Mouse (Mus musculus) embryonic facial prominence, embryonic 12.5 days (tissue): ENCODE results near the gene Syt2. TPM values are rescaled to one million over a fixed set of nuclear protein-coding genes. Genes with fewer than 3 reads are reported as not detected.

ENCODE experiments used
- ATAC-seq: fragments of 200-750 bp; cut with Nextera tagmentation; 2 replicates; pipeline ENCODE4 v1.8.0; 2017; ENCODE audit not compliant: insufficient number of reproducible peaks, insufficient read depth, low FRiP score, low TSS enrichment
- H3K27ac ChIP-seq: fragments of 300-500 bp; sonication (generic); 2 replicates; pipeline ENCODE4 v1.5.1; 2016; ENCODE audit warnings: mild to moderate bottlenecking
- H3K27me3 ChIP-seq: fragments of 300-500 bp; sonication (generic); 2 replicates; pipeline ENCODE4 v1.6.1; 2016; ENCODE audit warnings: mild to moderate bottlenecking, moderate library complexity
- H3K36me3 ChIP-seq: fragments of 300-500 bp; sonication (generic); 2 replicates; pipeline ENCODE4 v1.6.1; 2016; ENCODE audit warnings: mild to moderate bottlenecking
- H3K4me1 ChIP-seq: fragments of 300-500 bp; sonication (generic); 2 replicates; pipeline ENCODE4 v1.6.1; 2016
- H3K4me2 ChIP-seq: fragments of 300-500 bp; sonication (generic); replicated peaks from 2 replicates; pipeline ENCODE4 v1.6.1; 2016; ENCODE audit warnings: mild to moderate bottlenecking, moderate library complexity
- H3K4me3 ChIP-seq: fragments of 300-500 bp; sonication (generic); 2 replicates; pipeline ENCODE4 v1.5.1; 2016; ENCODE audit warnings: mild to moderate bottlenecking
- H3K9ac ChIP-seq: fragments of 300-500 bp; sonication (generic); 2 replicates; pipeline ENCODE4 v1.6.1; 2016; ENCODE audit warnings: mild to moderate bottlenecking, moderate library complexity
- H3K9me3 ChIP-seq: fragments of 300-500 bp; sonication (generic); 2 replicates; pipeline ENCODE4 v1.6.1; 2016; ENCODE audit warnings: mild to moderate bottlenecking, moderate library complexity
- WGBS: fragments of 180-500 bp; shearing (Covaris S2); methylation state at CpG from one replicate; pipeline ENCODE4 v1.1.7; 2016; 5-methylcytosine and 5-hydroxymethylcytosine counted together
- polyA plus RNA-seq: library from polyadenylated mRNA; unstranded; fragments of >200 nt; fragmentation: Nextera tagmentation; extraction: Ambion mirVana; gene quantifications from 2 replicates; pipeline ENCODE4 v1.2.1, GENCODE M21; 2016

Syt2 gene
- polyA plus RNA-seq, 1 experiment from 2014 or later, result 2.4 TPM

GRCm38 (mm10) chr1:134696302-134696701, 49.8 kb downstream of the Syt2 start:
- no peaks in the 10 kb centered on the region for H3K9me3 ChIP-seq
- 73% methylated on average over 2 of the region's 2 CpGs for WGBS
- ATAC-seq, result no peak
- H3K27me3 ChIP-seq, result peaks cover 8% of the 10 kb centered on the region
- H3K4me1 ChIP-seq, result 0 out of 2 replicates have a peak, but pooled peaks cover 6% of the 10 kb centered on the region
- no peak overlapping the region for H3K4me2 ChIP-seq
- no peaks in the 10 kb centered on the region for H3K36me3 ChIP-seq
- H3K4me3 ChIP-seq, result no peak overlapping the region
- H3K9ac ChIP-seq, result no peak overlapping the region
- H3K27ac ChIP-seq, result no peak overlapping the region

GRCm38 (mm10) chr1:134697073-134697472, 50.6 kb downstream of the Syt2 start:
- 84% methylated on average over 4 of the region's 4 CpGs for WGBS
- H3K36me3 ChIP-seq, result no peaks in the 10 kb centered on the region
- no peak for ATAC-seq

GRCm38 (mm10) chr1:134697522-134698250, 51.2 kb downstream of the Syt2 start:
- no peak for ATAC-seq
- H3K4me2 ChIP-seq, result no peak overlapping the region
- no peak overlapping the region for H3K4me3 ChIP-seq
- H3K9ac ChIP-seq, result no peak overlapping the region
- H3K9me3 ChIP-seq, result no peaks in the 10 kb centered on the region
- no peak overlapping the region for H3K27ac ChIP-seq
- H3K27me3 ChIP-seq, result peaks cover 8% of the 10 kb centered on the region
- WGBS, result 86% methylated on average over 17 of the region's 17 CpGs
- H3K4me1 ChIP-seq, result 0 out of 2 replicates have a peak, but pooled peaks cover 6% of the 10 kb centered on the region
- no peaks in the 10 kb centered on the region for H3K36me3 ChIP-seq

More at GRCm38 (mm10) chr1:134697073-134697472, 50.6 kb downstream of the Syt2 start:
- Histone ChIP-seq H3K4me1 (0 out of 2 replicates have a peak, but pooled peaks cover 6% of the 10 kb centered on the region), H3K27ac (no peak overlapping the region), H3K4me3 (no peak overlapping the region), H3K27me3 (peaks cover 8% of the 10 kb centered on the region), H3K9me3 (no peaks in the 10 kb centered on the region), H3K9ac (no peak overlapping the region), H3K4me2 (no peak overlapping the region)

DNA sequence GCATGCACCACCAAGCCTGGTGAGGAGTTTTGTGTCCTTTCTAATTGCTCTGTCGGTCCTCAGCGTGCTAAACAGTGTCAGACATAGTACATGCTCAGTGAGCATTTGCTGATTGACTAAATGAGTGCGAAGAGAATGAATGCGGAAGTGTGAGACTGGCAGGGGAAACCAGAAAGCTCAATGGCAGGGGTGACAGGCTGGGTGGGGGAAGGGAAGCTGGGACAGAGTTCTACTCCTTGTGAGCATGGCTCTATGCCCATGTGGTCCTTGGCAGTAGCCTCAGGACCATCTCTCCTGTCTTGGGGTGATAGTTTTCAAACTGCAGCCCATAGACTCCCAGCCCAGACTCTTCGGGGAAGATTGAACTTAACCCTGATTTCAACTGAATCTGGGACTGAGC, 52.0 kb downstream of the Syt2 start:
- no peak for ATAC-seq
- H3K4me1 ChIP-seq, result 0 out of 2 replicates have a peak, but pooled peaks cover 6% of the 10 kb centered on the region
- H3K9me3 ChIP-seq, result no peaks in the 10 kb centered on the region
- peaks cover 8% of the 10 kb centered on the region for H3K27me3 ChIP-seq
- no peak overlapping the region for H3K4me3 ChIP-seq
- H3K4me2 ChIP-seq, result no peak overlapping the region
- H3K36me3 ChIP-seq, result no peaks in the 10 kb centered on the region
- no peak overlapping the region for H3K27ac ChIP-seq
- WGBS, result 75% methylated on average over 5 of the region's 5 CpGs
- no peak overlapping the region for H3K9ac ChIP-seq

GRCm38 (mm10) chr1:134699390-134699789, 52.9 kb downstream of the Syt2 start:
- H3K9ac ChIP-seq, result no peak overlapping the region
- H3K36me3 ChIP-seq, result no peaks in the 10 kb centered on the region
- ATAC-seq, result no peak
- no peak overlapping the region for H3K4me2 ChIP-seq
- WGBS, result 55% methylated on average over 9 of the region's 9 CpGs
- H3K9me3 ChIP-seq, result no peaks in the 10 kb centered on the region
- H3K27me3 ChIP-seq, result peaks cover 8% of the 10 kb centered on the region
- no peak overlapping the region for H3K4me3 ChIP-seq
- 0 out of 2 replicates have a peak, but pooled peaks cover 6% of the 10 kb centered on the region for H3K4me1 ChIP-seq
- no peak overlapping the region for H3K27ac ChIP-seq

DNA sequence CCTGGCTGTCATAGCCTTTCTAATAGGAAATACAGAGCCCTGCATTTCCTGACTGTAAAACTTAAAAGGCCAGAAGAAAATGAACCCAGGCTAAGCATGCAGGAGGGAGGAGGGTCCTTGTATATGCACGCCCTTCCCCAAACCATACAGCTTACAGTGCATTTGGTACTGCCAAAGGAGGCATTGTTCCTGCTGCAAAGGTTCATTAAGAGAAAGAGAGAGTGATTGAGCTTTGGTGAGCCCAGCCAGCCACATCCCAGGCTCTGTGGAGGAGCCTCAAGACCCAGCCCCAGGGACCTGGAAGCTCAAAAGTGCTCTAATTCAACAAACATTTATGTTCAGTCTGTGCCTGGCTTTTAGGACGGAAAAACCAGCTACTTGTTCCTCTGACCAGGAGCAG, 53.7 kb downstream of the Syt2 start:
- 33% methylated on average over 2 of the region's 2 CpGs for WGBS
- Histone ChIP-seq H3K9me3 (no peaks in the 10 kb centered on the region), H3K36me3 (no peaks in the 10 kb centered on the region), H3K9ac (no peak overlapping the region), H3K4me3 (no peak overlapping the region), H3K27me3 (peaks cover 9% of the 10 kb centered on the region), H3K4me1 (0 out of 2 replicates have a peak, but pooled peaks cover 6% of the 10 kb centered on the region), H3K4me2 (no peak overlapping the region), H3K27ac (no peak overlapping the region)
- no peak for ATAC-seq

DNA sequence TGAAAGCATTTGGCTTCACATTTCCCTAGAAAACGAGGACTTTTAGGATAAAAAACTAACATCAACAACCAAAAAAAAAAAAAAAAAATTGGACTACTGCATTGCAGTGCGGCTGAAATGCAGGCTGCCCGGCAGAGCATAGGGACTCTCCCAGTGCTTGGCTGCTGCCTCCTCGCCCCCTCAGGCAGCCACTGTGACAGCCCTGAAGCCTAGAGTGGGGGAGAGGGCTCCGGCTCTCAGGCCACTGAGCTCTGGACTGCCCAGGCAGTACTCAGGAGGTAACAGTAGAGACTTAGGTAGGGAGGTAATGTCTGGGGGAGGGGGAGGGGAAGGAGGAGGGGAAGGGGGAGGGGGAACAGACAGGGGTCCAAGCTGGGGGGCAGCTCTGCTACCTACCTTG, 54.2 kb downstream of the Syt2 start:
- Histone ChIP-seq H3K9ac (no peak overlapping the region), H3K27me3 (peaks cover 14% of the 10 kb centered on the region), H3K4me1 (0 out of 2 replicates have a peak, but pooled peaks cover 6% of the 10 kb centered on the region), H3K27ac (no peak overlapping the region), H3K4me3 (no peak overlapping the region), H3K36me3 (no peaks in the 10 kb centered on the region), H3K4me2 (no peak overlapping the region), H3K9me3 (no peaks in the 10 kb centered on the region)
- no peak for ATAC-seq
- 26% methylated on average over 5 of the region's 5 CpGs for WGBS

DNA sequence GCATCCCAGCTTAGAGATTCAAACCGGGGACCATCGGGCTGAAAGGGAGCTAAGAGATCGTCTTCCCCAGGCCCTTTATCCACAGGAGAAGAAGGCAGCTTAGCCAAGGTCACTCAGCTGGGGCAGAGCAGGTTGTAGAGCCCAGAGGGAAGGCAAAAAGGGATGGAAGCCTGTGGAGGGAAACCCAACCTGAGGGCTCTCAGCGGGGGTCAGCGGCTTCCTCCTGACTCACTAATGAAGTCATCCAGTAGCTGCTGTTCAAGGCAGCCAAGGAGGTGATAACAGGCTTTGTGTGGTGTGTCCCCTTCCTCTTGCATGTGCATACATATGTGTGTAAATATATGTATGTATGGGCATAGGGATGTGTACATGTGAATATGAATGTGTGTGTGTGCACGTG, 54.7 kb downstream of the Syt2 start:
- no peak overlapping the region for H3K4me2 ChIP-seq
- no peak overlapping the region for H3K27ac ChIP-seq
- no peak overlapping the region for H3K4me3 ChIP-seq
- 0 out of 2 replicates have a peak, but pooled peaks cover 6% of the 10 kb centered on the region for H3K4me1 ChIP-seq
- H3K36me3 ChIP-seq, result no peaks in the 10 kb centered on the region
- no peak overlapping the region for H3K9ac ChIP-seq
- H3K9me3 ChIP-seq, result no peaks in the 10 kb centered on the region
- 15% methylated on average over 6 of the region's 6 CpGs for WGBS
- H3K27me3 ChIP-seq, result peaks cover 18% of the 10 kb centered on the region
- no peak for ATAC-seq

DNA sequence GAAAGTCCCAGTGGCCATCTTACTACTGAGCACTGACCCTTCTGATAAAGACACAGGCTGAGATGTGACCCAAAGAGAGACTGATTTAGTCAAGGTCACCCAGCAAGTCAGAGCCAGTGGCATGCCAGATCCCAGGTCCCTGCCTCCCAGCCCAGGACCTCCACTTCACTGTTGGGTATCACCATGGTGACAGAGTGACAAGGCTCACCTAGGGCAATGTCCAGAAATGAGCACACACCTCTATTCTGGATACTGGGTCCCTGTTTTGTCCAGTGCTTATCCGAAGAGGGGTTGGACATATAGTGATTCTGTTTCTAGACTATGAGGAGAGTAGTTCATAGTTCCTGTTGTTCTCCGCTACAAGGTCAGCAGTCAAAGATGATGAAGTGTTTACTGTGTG, 56.8 kb downstream of the Syt2 start:
- Histone ChIP-seq H3K36me3 (no peaks in the 10 kb centered on the region), H3K27ac (no peak overlapping the region), H3K9me3 (no peaks in the 10 kb centered on the region), H3K4me2 (no peak overlapping the region), H3K27me3 (peaks cover 39% of the 10 kb centered on the region), H3K4me1 (peaks cover 8% of the 10 kb centered on the region; the same call in 1 of the 2 replicates), H3K4me3 (no peak overlapping the region), H3K9ac (no peak overlapping the region)
- 92% methylated on average over 2 of the region's 2 CpGs for WGBS
- no peak for ATAC-seq

DNA sequence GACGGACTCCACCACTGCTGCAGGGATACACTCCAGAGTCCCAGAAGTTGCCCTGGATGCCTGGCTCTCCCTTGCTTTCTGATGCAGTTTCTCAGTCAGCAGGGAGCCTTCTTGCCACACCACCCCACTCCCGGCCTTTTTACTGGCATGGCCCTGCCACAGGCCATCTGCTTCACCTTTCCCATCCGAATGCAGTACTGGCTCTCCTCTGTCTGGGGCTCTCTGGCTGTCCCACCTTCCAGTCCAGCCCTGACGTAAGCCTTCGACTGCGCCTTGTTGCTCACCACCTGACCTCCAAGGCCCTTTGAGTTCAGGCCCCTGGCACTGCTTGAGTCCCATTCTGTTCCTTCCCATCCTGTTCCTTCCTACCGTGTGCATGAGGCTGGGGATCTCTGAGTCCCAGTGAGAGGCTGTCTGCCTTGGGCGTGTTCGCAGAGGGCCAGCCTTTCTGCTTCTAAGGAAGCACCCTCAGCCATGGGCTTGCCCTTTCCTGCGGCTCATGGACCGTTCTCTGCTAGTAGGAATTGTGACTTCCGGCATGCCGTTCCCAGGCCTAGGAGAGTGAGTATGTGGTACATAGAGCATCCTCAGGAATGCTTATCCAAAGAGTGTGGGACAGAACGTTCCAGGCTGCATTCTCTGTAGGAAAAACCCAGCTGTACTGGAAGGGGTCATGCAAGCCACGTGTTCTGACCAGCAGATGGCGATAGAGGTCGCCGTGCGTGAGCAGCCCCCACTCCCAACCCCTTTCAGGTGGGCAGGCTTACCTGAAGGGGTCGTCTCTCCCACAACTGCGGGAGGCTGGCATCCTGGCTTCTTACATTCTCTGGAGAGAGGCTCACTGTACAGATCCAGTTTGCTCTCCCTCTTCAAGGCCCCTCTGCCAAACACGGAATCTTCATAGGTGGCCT, 58.2 kb downstream of the Syt2 start:
- H3K9me3 ChIP-seq, result no peaks in the 10 kb centered on the region

GRCm38 (mm10) chr1:134706549-134706948, 60.1 kb downstream of the Syt2 start:
- Histone ChIP-seq H3K4me1 (peaks cover 15% of the 10 kb centered on the region), H3K9ac (no peak overlapping the region), H3K36me3 (no peaks in the 10 kb centered on the region), H3K27me3 (peaks cover 63% of the 10 kb centered on the region), H3K27ac (no peak overlapping the region), H3K4me2 (no peak overlapping the region), H3K9me3 (no peaks in the 10 kb centered on the region), H3K4me3 (no peak overlapping the region)
- ATAC-seq, result no peak
- WGBS, result 46% methylated on average over 2 of the region's 2 CpGs

More for the DNA sequence above, 58.2 kb downstream of the Syt2 start:
- Histone ChIP-seq H3K9ac (no peak overlapping the region), H3K4me2 (no peak overlapping the region), H3K27me3 (peaks cover 53% of the 10 kb centered on the region), H3K4me3 (no peak overlapping the region), H3K27ac (no peak overlapping the region), H3K36me3 (no peaks in the 10 kb centered on the region), H3K4me1 (peaks cover 15% of the 10 kb centered on the region)
- no peak for ATAC-seq
- 30% methylated on average over 22 of the region's 22 CpGs for WGBS
